ENCODE assay signal across 28 mouse cellular contexts in genomic region chr4:136657914-136658313, GRCm38 (mm10). TPM values are rescaled to one million over a fixed set of nuclear protein-coding genes. Genes with fewer than 3 reads are reported as not detected.
"Had no signal": no experiment of that assay in that cellular context is flagged by ENCODE, and none has a peak within 500 bp of the region (broad histone marks: within the 10 kb centered on the region; RNA-seq: fewer than 3 reads in every experiment).

No protein-coding gene starts in this region.

- H3K36me3 ChIP-seq: lung, embryonic 15.5 days had no signal

- H3K27me3 ChIP-seq: lung, embryonic 15.5 days; midbrain, embryonic 12.5 days; neural tube, embryonic 13.5 days; neural tube, embryonic 15.5 days had no signal

- H3K4me1 ChIP-seq: lung, embryonic 15.5 days had no signal

- H3K4me3 ChIP-seq: lung, embryonic 15.5 days; midbrain, embryonic 10.5 days; midbrain, embryonic 12.5 days; myocyte; neural tube, embryonic 13.5 days; neural tube, embryonic 15.5 days had no signal

- ATAC-seq: lung, postnatal 0 days; midbrain, embryonic 16.5 days had no signal

- H3K27ac ChIP-seq: lung, embryonic 15.5 days; macrophage; midbrain, embryonic 10.5 days; midbrain, embryonic 12.5 days; neural tube, embryonic 13.5 days; neural tube, embryonic 15.5 days had no signal

- H3K9me3 ChIP-seq: lung, embryonic 15.5 days; midbrain, embryonic 10.5 days; midbrain, embryonic 12.5 days; neural tube, embryonic 13.5 days; neural tube, embryonic 15.5 days had no signal

- H3K9ac ChIP-seq: lung, embryonic 15.5 days; midbrain, embryonic 12.5 days; neural tube, embryonic 13.5 days; neural tube, embryonic 15.5 days had no signal

- DNase-seq: lung, adult 2 months; lung, postnatal 14 days; lung, postnatal 36 days; midbrain, embryonic 14.5 days; retina, postnatal 1 day; right cerebral cortex, adult 18-20 months; right cerebral cortex, postnatal 25 days; right cerebral cortex, postnatal 4 days; spleen, adult 18-20 months; thymus, adult 18-20 months; thymus, postnatal 14 days; thymus, postnatal 36 days had no signal

RNA-seq across cellular contexts. Expression of gene Lactbl1, which starts 35.5 kb away (rescaled TPM):
- total RNA-seq: megakaryocyte, adult 5-6 weeks had no signal
- polyA plus RNA-seq: lung, embryonic 15.5 days; lung, postnatal 0 days; macrophage; midbrain, embryonic 10.5 days; midbrain, embryonic 14.5 days; myocyte; neural tube, embryonic 11.5 days; neural tube, embryonic 13.5 days; small intestine, adult 2 months; stomach, embryonic 16.5 days had no signal

RNA-seq across cellular contexts. Expression of gene Tex46, which starts 47.7 kb away (rescaled TPM):
- total RNA-seq: megakaryocyte, adult 5-6 weeks; megakaryocyte-erythroid progenitor cell, adult 5-6 weeks had no signal
- polyA plus RNA-seq: lung, adult 2 months; lung, embryonic 15.5 days; lung, postnatal 0 days; macrophage; midbrain, embryonic 10.5 days; midbrain, embryonic 12.5 days; midbrain, embryonic 14.5 days; midbrain, embryonic 16.5 days; myocyte; neural tube, embryonic 11.5 days; neural tube, embryonic 13.5 days; neural tube, embryonic 15.5 days; small intestine, adult 2 months; stomach, embryonic 14.5 days; stomach, embryonic 16.5 days; thymus, postnatal 0 days had no signal
